Mouse (Mus musculus) E14TG2a.4 (cell line): ENCODE measurements around the gene Dapk1.

ENCODE experiments used
- CTCF ChIP-seq: conservative IDR thresholded peaks from 2 replicates; pipeline ENCODE4 v1.5.1; 2014; ENCODE audit warnings: low read length
- POU5F1 ChIP-seq: IDR thresholded peaks from 2 replicates; pipeline ENCODE4 v1.6.1; 2014; ENCODE audit warnings: low read length, borderline replicate concordance

DNA sequence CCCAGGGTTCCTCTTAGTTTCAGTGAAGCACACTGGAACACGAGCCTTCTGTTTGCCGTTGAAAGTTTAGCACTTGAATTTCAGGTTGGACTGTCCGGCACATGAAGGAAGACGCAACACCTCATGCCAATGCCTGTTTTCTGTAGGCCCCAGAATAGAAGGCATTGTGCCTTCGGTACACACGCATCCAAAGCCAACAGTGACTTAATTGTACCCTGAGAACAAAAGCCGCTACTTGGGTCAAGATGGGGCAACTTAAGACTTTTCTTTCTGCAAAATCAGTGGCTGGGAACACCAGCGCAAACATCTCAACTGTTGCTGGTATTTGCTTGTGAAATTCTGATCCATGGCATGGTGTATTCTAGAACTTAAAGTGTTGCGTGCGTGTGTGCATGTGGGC is 63.1 kb downstream of the Dapk1 start:
- TF ChIP-seq CTCF (no peak), POU5F1 (no peak)
